Mouse (Mus musculus) embryonic fibroblast, embryonic 13.5 days (primary cell): ENCODE data around the gene Zfp64. TPM values are rescaled to one million over a fixed set of nuclear protein-coding genes. Genes with fewer than 3 reads are reported as not detected.
A peak's percentile ranks its signal among the peaks of the same experiment; 100 is the strongest.

ENCODE experiments used
- H3K27ac ChIP-seq: 2 replicates; pipeline ENCODE4 v1.5.1; 2012; ENCODE audit warnings: low read length, control low read depth, inconsistent platforms; ENCODE audit not compliant: insufficient read depth
- H3K4me1 ChIP-seq: 2 replicates; pipeline ENCODE4 v1.6.1; 2011; ENCODE audit warnings: low read length; ENCODE audit not compliant: control insufficient read depth, insufficient read depth
- H3K4me3 ChIP-seq: 2 replicates; pipeline ENCODE4 v1.5.1; 2011; ENCODE audit warnings: mild to moderate bottlenecking, control low read depth, low read length; ENCODE audit not compliant: insufficient read depth
- CTCF ChIP-seq: IDR thresholded peaks from 2 replicates; pipeline ENCODE4 v1.5.1; 2011; ENCODE audit warnings: mild to moderate bottlenecking, control low read depth, low read length, moderate library complexity, borderline replicate concordance; ENCODE audit not compliant: insufficient read depth
- POLR2A ChIP-seq: IDR thresholded peaks from 2 replicates; pipeline ENCODE4 v1.6.1; 2011; ENCODE audit warnings: low read depth, mild to moderate bottlenecking, control low read depth, low read length, moderate library complexity
- polyA plus RNA-seq: library from polyadenylated mRNA; stranded (reverse); fragments of >200 nt; gene quantifications from 2 replicates; pipeline ENCODE4 v1.2.4, GENCODE M21; 2011; ENCODE audit warnings: low read depth; ENCODE audit not compliant: missing spikeins, insufficient read length

Zfp64 gene
- polyA plus RNA-seq, 1 experiment, result 14.7 TPM

GRCm38 (mm10) chr2:168927401-168927800 is 28.0 kb downstream of the Zfp64 start:
- Histone ChIP-seq H3K4me1 (0 out of 2 replicates have a peak, but pooled peaks cover 2% of the 10 kb centered on the region), H3K27ac (no peak overlapping the region), H3K4me3 (no peak overlapping the region)
- TF ChIP-seq POLR2A, result no peak

DNA sequence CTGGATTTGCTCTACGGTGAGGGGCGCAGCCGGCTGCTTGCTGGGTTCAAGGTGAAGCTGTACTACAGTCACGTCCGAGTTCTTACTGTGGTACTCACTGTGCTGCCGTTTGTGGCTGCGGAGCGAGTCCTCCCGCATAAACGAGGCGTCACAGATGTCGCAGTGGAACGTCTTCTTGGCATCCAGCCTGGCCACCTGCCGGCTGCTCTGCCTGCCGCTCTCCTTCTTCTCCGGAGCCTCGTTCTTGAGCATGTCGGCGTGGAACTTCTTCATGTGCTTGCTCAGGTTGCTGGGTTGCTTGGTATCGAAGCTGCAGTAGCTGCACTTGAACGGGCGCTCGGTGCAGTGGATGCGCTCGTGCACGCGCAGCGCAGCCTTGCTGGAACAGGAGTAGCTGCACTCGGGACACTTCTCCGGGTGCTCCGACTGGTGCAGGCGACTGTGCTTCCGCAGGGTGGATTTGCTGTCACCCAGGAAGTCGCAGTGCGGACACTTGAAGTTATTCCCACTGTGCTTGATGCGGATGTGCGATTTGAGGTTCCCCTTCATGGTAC is 29.1 kb downstream of the Zfp64 start:
- Histone ChIP-seq H3K4me3 (no peak overlapping the region), H3K27ac (no peak overlapping the region), H3K4me1 (0 out of 2 replicates have a peak, but pooled peaks cover 2% of the 10 kb centered on the region)
- TF ChIP-seq POLR2A (no peak), CTCF (no peak)

DNA sequence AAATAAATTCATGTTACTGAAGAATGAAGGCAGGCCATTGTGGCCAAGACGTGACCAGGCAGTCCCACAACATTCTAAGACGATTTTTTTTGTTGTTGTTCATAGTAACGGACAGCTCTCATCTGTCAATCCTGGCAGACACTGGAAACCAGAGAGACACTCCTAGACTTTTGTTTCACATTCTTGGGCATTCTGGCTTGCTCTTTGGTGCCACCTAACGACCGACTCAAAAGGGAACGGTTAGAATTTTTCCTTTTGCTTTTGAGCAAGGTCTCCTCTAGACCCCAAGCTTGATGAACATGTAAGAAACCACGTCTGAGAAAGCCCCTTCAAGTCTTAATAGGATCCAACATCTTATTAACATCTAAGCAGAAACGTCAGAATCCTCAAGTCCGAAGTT is 31.7 kb downstream of the Zfp64 start:
- no peak for TF ChIP-seq POLR2A
- no peak for TF ChIP-seq CTCF

GRCm38 (mm10) chr2:168922466-168922865 is 32.9 kb downstream of the Zfp64 start:
- Histone ChIP-seq H3K4me3 (no peak overlapping the region), H3K4me1 (0 out of 2 replicates have a peak, but pooled peaks cover 2% of the 10 kb centered on the region), H3K27ac (no peak overlapping the region)
- TF ChIP-seq POLR2A (no peak), CTCF (peak; percentile 52; the same call in 1 of the 2 replicates)

More for the DNA sequence above, 31.7 kb downstream of the Zfp64 start:
- H3K4me1 ChIP-seq, result 0 out of 2 replicates have a peak, but pooled peaks cover 2% of the 10 kb centered on the region
- no peak overlapping the region for H3K27ac ChIP-seq
- no peak overlapping the region for H3K4me3 ChIP-seq

DNA sequence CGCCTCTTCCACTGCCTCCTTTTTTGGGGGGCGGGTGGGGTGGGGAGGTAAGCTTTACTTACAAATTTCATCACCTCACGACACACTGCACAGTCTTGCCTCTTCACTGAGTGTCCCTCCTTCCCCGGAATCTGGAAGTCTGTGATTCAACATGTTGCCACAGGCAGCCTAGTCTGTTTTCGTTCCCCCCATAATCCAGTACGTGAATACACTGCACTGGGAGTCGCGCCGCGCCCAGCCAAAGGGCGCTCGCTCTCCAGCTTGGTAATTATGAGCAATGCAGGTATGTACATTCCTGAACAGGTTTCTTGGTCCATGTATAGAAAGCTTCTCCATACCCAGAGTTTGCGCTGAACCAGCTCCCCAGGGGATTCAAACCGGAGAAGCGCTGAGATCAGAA is 35.4 kb downstream of the Zfp64 start:
- Histone ChIP-seq H3K27ac (no peak overlapping the region), H3K4me1 (0 out of 2 replicates have a peak, but pooled peaks cover 2% of the 10 kb centered on the region), H3K4me3 (no peak overlapping the region)
- TF ChIP-seq POLR2A (no peak), CTCF (no peak)

DNA sequence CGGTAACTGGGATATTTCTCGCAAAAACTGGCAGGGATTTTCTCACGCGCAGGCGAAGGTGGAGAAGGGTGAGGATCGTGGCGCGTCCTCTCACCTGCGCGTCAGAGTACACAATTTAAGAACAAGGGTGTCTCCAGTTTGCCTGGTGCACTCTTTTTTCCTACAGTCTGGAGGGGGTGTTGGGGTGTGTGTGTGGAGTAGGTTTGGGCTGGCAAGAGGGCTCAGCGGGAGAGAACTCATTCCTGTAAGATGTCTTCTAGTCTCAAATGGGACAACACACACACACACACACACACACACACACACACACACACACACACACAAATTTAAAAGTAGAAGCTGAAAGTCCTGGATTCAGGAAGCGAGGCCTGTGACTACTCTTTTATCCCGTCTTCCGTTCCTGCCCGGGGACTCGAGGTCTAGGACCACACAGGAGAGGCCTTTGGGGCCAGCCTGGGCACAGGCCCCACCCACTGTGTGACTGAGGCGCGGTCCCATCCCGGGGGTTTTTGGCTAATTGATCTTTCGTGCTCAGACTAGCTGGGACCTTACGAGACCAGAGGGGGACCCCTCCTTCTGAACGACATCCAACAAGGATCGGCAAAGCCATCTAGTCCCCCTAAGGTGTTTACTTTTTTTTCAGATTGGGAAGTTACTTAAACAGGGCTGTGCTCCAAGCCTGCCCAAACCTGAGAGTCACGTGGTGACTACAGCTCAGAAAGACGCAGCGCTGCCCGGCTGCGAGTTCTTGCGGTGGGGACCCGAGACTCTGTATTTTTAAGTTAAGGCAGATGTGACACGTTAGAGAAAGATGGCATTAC is 42.3 kb downstream of the Zfp64 start:
- H3K27ac ChIP-seq, result no peak overlapping the region

DNA sequence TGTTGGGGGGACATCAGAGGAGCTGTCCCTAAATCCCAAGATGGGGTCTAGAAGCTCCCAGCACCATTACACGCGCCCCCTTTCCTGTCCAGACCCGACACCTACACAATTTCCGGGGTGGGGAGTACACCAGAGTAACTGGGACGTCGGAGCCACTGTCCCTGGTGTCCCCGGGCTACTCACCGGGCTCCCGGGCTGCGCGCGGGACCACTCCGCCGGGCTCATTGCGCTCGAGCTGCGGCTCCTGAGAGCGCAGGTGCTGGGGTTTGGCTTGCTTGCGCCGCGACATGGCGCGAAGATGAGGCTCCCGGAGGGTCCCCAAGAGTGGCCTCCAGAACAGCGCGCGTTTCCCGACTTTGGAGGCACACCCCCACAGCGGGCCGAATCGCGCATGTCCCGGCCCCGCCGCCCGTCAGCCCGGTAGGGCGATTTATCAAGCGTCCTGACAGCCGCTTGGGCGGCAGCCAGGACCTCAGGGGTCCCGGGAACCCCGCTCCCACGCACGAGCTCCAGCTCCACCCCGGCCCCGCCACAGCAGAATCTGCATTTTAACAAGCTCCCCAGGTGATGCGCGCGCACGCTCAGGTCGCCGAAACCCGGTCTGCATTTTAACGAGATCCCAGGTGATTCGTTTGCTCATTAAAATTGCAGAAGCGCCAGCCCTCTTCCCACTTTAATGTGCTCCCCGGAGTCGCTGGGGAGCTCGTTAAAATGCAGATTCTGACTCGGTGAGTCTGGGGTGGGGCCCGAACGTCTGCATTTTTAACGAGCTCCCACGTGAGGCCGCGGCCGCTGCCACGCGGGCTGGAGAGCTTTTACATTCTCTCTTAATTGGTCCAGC is 43.1 kb downstream of the Zfp64 start:
- Histone ChIP-seq H3K4me3 (peak overlapping the region; percentile 33), H3K27ac (no peak overlapping the region), H3K4me1 (0 out of 2 replicates have a peak, but pooled peaks cover 4% of the 10 kb centered on the region)
- no peak for TF ChIP-seq CTCF
- TF ChIP-seq POLR2A, result no peak

More for the DNA sequence above, 42.3 kb downstream of the Zfp64 start:
- Histone ChIP-seq H3K4me3 (peak overlapping the region; percentile 33), H3K4me1 (0 out of 2 replicates have a peak, but pooled peaks cover 4% of the 10 kb centered on the region)
- TF ChIP-seq CTCF (no peak), POLR2A (no peak)

- Histone ChIP-seq H3K27ac (no peak overlapping the region), H3K4me3 (no peak overlapping the region), H3K4me1 (0 out of 2 replicates have a peak, but pooled peaks cover 4% of the 10 kb centered on the region)
- TF ChIP-seq CTCF (no peak), POLR2A (no peak)
Observed at GRCm38 (mm10) chr2:168911527-168911926, 43.9 kb downstream of the Zfp64 start.

DNA sequence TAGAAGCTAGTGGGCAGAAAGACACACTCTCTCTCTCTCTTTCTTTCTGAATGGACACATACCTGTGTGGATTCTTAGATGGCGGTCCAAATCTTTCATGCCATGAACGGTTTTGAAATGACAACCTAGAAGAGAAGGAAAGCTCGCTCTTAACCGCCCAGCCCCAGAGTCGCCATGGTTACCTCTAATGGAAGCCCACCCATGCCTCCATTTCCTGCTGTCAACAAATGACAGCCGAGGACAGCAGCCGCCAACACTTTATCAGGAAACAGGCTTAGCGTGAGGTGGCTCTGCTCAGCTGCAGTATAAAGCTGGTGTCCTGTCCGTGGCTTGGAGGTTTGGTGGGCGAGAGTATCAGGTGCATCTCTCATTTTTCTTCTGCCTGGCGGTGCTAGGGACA is 49.4 kb downstream of the Zfp64 start:
- no peak overlapping the region for H3K27ac ChIP-seq
- H3K4me3 ChIP-seq, result no peak overlapping the region
- no peak for TF ChIP-seq POLR2A
- no peak for TF ChIP-seq CTCF
- H3K4me1 ChIP-seq, result no peaks in the 10 kb centered on the region
